Mouse (Mus musculus) yolk sac, embryonic 10.5 days (tissue): Measurements from ENCODE around the gene Ccdc126.
A peak's percentile ranks its signal among the peaks of the same experiment; 100 is the strongest.

Experiments
- DNase-seq: peaks from one replicate; pipeline ENCODE4 v3.0.0-alpha.2; 2017; ENCODE audit warnings: low spot score

Gene Ccdc126

DNA sequence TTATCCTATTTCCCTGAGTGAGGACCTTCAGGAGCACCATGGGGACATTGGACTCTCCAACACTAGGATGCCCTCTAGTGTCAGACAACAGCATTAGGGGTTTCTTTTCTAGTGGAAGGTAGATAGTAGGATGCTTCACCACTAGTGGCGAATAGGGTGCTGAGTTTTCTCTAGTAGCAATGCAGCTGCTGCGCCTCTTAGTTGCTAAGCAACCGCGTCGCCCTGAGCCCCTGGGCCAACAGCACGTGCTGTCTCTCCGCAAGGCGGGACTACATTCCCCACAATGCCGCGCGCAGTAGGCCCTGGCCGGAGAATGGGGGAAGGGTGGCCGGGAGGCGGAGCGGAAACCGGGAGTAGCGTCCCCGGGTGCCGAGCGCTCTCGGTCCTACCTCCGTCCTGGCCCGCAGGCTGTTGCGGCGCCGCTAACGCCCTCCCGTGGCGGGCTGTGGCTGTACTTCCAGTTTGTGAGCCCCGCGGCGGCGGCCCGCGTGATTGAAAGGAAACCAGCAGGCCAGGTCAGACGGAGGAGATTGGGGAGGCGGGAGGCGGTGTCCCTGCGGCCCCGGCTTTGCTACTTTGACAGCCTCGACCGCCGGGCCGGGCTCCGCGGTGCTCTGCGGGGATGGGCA lies at the start of gene Ccdc126:
TSS of gene Ccdc126 (plus strand) at position 309 of the 629 bp plus-strand sequence.
- DNase-seq = peak; percentile 98

DNA sequence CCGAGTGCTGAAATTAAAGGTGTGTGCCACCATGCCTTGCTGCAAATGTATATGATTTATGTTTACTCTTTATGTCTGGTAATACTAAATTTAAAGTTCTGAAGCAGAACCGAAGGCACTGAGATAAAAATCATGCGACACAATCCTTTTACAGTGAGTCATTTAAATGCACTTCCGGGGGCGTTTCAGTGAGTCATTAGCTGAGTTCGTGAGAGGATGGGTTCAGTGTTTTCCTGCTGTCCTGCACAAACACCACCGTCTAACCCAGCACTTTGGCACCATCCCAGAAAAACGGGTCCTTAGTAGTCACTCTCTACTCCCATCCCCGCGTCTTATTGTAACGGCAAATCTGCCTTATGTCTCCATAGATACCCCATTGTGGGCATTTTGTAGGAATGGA lies 49.2 kb upstream of the Ccdc126 start:
- no peak for DNase-seq

DNA sequence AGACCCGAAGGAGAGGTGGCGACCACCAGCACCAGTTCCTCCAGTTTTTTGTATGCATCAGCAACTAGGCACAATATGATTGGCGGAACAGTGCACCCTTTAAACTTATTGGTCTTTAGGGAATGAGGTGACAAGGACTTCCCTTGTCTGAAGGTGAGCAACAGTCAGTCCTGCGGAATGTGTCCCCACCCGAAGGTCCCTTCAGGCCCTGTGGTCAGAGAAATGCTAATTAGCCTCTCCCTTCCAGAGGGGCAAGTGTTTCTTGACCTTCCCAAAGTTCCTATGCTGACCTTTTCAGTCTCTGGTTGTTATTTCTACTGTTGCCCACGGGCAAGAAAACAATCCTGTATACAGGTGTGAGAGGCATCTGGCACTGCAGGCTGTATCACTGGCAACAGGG lies 47.3 kb upstream of the Ccdc126 start:
- no peak for DNase-seq

DNA sequence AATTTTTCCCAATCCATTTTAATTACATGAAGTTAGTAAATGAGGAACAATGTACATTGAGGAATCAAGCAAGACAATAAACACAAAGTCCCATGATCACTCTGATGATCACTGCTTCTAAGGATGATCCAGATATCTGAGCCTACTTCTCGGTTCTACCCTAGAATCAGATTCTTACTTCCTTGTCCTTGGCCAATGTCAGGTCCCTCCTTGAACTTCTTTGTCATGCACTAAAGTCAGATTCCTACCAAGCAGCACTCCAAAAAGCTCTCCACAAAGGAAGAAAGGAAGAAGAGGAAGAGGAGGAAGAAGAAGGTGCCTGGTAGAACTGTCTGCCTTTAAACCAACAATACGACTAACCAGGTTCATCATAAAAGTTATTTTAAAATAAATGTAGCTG lies 46.2 kb upstream of the Ccdc126 start:
- no peak for DNase-seq

DNA sequence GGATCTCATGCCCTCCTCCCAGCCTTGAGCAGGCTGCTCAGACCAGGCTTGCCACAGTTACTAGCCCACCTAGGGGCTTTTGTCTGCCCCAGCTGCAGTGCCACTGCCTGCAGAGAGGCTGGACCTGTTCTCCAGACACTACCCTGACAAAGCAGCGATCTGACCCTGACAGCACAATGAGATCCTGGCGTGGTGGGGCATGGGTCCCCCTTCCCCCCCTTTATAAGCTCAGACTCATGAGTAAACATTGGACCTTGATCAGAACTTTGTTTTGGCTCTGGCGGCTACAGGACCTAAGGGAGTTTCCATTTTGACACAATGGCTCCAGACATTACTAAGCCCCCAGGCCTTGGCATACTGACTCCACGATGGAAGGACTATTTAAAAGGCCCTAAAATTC lies 45.1 kb upstream of the Ccdc126 start:
- DNase-seq = no peak

DNA sequence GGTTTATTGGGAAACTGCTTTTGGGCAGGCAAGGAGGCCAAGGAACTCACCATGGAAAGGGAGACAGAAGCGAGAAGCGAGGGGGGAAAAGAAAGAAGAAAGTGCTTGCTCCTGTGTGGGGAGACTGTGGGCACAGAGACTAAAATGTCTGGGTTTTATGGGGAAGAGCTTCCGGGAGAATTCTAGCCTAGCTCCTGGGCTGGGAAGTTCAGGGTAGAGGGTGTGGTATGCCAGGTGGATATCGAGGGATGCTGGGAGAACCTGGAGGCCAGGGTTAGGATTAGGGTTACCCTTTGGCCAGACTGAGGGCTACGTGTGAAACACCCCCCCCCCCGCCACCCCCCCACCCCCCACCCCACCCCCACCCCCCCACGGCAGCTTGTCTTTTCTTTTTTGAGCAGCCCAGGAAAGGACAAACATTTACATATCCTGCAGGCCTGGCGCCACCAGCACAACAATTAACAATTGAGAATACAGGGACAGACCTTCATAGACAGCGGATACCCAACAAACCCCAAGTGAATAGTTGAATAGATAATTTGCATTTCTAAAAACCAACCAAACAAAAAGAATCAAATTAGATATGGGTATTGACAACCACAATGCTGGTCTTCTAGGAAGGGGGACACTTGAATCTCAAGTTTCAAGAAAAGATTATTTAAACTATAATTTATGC lies 44.5 kb upstream of the Ccdc126 start:
- DNase-seq = no peak

DNA sequence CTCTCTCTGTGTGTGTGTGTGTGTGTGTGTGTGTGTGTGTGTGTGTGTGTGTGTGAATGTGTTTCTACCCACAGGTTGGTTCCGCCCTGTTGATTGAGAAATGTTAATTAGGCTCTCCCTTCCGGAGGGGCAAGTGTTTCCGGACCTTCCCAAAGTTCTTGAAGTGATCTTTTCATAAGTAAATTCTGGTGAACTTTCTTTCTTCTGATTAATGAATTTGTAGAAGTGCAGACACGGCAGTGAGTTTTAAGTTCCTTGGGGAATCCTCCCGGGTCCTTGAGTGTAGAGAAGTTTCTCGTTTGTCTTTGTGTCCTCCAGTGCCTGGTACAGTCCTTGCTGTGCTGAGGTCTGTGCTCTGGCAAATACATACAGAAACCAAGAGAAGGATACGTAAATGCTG lies 43.8 kb upstream of the Ccdc126 start:
- no peak for DNase-seq

DNA sequence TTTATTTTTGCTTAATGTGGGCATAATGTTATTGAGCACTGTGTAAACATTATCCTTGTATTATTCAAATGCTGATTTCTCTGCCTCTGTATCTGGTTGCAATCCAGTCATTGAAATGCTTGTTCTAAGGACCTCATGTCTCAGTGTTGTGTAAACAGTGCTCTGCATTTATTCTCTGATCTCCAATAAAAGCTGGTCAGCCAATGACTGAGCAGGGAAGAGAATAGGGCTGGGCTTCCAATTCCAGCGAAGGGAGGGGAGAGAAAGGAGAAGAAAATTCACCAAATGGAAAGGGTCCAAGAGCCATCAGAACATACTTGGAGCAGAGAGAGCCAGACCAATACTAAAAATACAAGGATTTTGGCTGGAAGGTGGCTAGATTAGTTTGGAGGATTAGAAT lies 38.1 kb upstream of the Ccdc126 start:
- DNase-seq = no peak

DNA sequence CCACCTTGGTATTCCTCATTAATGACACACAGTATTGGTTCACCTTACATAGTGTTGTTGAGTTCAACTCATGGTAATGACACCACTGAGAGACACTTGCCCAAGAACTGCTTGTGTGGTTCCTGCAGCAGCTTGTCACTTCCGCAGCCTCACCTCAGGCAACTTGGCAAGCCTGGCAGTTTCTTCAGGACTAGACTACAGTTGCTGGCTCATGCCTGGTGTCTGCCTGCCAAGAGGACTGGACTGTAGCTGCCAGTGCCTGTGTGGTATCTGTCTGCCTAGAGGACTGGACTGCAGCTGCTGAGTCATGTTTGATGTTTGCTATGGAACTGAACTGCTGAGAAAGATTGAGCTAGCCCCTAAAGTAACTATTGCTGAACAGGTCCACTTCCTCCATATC lies 37.0 kb upstream of the Ccdc126 start:
- no peak for DNase-seq

DNA sequence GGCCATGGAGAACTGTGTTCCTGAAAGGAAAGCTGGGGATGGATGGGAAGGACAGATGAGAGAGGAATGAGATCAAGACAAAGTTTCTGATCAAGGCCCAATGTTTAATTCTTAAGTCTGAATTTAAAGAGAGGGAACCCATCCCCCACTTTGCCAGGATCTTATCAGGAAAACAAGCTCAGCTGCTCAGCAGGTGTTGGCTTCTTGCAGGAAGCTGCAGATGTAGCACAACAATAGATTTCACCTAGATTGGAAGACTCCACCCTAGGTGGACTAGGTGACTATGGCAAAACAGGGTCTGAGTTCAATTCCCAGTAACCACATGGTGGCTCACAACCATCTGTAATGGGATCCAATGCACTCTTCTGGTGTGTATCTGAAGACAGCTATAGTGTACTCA lies 20.8 kb upstream of the Ccdc126 start:
- no peak for DNase-seq

DNA sequence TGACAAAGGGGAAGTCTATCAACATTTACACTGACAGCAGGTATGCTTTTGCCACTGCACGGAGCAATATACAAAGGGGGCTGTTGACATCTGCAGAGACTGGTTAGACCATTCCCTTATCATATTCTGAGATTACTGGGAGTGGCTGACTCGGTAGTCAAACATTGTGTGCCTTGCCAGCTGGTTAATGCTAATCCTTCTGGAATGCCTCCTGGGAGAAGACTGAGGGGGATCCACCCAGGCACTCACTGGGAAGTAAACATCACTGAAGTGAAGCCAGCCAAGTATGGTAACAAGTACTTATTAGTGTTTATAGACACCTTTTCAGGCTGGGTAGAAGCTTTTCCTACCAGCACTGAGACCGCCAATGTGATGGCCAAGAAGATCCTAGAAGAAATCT lies 4.3 kb upstream of the Ccdc126 start:
- DNase-seq = peak; percentile 37

DNA sequence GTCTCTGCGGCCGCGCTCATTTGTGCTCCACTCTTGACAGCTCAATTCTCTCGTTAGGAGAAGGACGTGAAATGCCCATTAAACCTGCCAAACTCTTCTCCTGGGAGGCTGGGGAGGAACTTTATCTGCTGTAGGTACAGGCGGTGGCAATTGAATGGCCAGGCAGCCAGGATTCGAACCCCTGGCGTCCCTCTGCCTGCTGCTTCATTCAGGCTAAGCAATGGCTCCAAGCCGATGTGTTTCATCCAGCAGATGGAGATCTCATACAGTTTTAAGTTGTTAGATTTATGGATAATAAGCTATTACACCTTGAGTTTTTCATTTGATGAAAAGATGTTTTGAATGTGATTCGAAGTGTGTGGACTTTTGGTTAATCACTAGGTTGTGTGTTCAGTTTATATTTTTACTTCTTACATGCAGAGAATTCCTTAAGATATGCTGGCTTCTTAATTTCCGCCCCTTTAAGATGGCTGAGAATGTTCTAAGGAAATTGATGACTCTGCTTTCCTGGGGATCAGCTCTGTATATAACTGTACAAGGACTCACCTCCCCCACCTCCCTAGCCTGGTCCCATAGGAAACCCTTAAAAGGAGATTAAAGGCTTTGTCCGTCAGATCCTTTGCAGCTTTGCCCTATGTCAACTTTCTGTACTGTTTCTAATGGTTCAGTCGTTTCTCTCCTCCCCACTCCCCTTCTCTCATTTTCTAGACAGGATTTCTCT lies 681 bp downstream of the Ccdc126 start:
- DNase-seq = no peak

DNA sequence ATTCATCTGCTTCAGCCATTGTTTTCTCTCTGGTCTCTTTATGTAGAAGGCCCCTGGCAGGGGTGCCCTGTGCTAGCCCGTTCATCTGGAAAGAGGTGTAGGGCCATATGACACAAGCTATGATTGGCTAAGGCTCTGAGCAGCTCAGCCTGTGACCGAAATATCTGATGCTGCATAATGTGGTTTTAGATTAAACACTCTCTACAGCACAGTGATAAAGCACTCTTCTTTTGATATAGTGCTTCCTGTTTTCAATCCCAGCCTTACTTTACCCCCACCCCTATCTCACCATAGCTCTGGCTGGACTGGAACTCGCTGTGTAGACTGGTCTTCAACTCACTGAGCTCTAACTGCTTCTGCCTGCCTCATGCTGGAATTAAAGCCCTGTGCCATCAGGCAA lies 2.3 kb downstream of the Ccdc126 start:
- no peak for DNase-seq

DNA sequence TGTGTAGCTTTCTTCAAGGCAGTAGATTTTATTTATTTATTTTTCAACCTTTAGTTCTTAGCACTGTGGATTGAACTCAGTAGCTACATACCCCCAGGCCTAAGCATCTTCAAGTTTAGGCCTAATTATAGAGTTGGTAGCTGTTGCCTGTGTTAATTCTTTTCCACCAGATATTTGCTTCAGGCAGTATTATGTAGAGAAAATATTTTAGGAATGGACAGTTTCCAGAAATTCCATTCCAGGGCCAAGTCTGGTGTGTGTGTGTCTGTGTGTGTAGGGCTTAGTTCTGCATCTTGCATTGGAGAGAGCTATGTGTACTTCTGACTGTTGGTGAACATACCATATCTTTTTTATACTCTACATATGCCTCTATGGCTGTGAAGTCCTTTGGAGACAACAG lies 3.0 kb downstream of the Ccdc126 start:
- DNase-seq = no peak

DNA sequence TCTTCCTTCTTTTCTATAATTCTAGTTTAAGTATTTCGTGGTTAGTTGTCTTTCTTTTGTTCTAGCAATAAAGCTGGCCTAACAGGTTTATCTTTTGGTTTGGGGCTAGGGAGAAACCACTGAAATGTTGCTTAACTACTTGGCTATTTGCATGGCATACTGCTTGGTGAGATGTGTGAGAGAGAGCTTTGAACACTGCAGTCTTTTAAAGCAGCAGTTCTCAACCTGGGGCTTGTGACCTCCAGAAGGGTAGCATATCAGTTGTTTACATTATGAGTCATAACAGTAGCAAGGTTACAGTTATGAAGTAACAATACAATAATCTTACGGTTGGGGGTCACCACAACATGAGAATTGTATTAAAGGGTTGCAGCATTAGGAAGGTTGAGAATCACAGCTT lies 3.9 kb downstream of the Ccdc126 start:
- no peak for DNase-seq

DNA sequence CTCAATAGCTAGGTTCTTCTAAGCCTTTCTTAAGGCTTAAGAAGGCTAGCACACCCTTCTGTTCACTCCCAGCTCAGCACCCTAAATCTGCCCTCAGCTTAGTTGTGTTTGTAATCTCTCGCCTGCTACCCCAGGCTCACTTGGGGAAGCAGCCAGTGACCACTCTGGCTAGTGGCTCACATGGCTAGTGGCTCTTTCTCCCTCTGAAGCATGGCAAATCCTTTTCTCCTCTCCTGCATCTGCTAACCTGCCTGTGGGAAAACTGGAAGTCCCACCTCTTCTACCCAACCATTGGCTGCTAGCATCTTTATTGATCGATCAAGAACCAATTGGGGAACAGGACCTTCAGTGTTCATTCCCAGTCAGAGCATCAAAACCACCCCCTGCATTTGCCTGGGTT lies 5.5 kb downstream of the Ccdc126 start:
- DNase-seq = no peak

DNA sequence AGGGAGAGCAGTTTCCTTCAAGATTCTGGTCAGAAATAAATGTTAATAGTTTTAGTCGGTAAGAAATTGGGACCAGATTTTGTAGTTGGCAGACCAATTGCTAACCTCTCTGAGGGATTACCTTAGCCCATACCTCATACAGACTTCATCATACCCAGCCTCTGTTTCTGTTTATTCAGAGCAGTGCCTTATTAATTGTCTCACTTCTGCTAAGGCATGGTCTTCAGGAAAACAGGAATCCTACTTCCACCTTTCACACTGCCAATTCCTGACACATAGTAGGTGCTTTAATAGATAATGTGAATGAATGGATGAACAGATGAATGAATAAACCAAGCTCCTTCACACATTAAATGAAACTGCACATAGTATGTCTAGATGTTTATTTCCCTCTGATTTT lies 6.2 kb downstream of the Ccdc126 start:
- DNase-seq = no peak

DNA sequence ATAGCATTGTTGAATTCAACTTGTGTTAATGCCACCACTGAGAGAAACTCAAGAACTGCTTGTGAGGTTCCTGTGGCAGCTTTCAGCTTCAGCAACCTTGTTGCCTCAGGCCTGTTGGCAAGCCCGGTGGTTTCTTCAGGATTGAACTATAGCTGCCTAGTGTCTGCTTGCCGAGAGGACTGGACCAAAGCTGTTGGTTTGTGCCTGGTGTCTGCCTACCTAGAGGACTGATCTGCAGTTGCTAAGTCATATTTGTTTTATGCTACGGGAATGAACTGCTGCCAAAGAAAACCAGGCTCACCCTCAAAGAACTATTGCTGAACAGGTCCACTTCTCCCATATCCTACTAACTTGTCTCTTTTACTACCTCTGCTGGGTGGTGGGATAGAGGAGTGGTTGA lies 7.8 kb downstream of the Ccdc126 start:
- DNase-seq = no peak

DNA sequence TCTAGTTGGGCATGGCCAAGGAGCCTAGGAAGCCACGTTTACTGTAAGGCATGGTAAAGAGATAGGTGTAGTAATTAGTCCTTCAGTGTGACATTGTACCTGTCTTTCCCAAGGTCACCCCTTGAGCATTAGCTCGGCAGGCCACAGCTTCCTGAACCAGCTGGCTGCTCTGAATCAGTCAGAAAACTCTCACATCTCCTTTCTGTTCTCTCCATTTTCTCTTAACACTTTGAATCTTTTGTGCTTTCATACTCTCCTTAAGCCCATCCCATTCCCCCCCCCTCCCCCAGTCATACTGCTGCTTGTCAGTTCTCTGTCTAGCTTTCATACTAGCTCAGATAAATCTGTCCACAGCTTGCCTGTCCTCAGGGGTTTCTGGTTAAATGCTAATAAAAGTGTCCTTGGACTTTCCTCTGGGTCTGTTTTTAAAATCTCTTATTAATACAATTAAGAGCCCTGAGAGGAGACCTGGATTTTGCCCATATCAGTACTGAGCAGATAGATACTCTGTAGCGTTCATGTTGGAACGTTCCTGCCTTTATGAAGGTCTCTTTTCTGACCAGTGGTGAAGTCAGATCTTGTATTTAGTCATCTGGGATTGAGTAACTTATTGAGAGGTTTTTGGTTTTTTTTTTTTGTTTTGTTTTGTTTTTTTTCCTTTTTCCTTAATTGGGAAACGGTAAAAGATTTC lies 12.4 kb downstream of the Ccdc126 start:
- no peak for DNase-seq

DNA sequence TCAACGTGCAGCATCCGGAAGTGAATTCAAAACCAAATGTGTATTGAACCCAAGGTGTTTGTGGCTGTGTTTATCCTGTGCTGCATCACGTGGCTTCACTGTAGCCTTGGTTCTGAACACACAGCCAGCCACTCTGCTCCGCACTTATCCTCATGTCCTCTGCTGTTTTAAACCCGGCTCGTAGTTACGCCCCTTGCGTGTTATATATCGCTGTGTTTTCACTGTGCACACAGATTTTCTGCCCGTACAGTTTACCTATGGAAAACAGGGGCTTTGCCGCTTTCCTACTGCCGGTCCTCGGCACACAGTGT lies 12.9 kb downstream of the Ccdc126 start:
- no peak for DNase-seq

DNA sequence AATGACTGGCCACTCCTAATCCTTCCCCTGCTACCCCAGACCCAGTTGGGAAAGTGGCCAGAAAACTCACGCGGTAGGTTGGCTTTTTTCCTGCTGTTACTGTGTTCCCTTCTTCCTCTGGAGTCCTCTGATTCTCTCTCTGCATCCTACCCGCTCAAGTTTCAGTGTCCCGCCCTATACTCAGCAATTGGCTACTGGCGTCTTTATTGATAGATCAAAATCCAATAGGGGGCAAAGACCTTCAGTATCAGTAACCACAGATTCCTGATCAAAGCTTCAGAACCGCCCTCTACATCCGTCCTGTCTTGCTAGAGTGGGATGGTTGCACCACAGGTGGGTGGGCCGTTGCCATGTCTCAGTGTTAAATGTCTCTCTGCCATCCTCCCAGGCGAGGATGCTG lies 19.5 kb downstream of the Ccdc126 start:
- DNase-seq = no peak

DNA sequence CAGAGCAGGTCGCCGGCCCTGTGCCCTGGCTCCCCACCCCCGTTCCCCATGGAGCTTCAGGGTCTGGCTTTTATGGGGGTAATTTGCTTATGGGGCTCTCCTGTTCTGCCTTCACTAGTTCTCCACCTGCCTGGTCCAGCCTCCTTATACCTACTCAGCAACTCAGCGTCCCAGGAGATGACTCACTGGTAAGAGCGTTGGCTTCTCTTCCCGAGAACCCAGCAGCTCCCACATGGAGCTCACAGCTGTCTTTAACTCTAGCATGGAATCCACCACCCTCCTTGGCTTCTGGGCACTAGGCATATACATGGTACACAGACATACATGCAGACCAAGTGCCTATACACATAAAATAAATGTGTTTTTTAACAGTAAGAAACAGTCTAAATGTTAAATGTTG lies 20.1 kb downstream of the Ccdc126 start:
- DNase-seq = no peak
